Mouse (Mus musculus) thymus, adult 18-20 months (tissue): ENCODE measurements around the gene Tnks2.

Source experiments
- DNase-seq, 2 experiments: peaks; one replicate each; pipeline ENCODE4 v3.0.0; 2022; ENCODE audit warnings: mixed read lengths in 2 of 2

Gene Tnks2

GRCm38 (mm10) chr19:36897778-36898177 is 63.7 kb downstream of the Tnks2 start:
- DNase-seq = no peak

GRCm38 (mm10) chr19:36903377-36903776 is 69.3 kb downstream of the Tnks2 start:
- DNase-seq = no peak

- no peak for DNase-seq
Measured at GRCm38 (mm10) chr19:36904211-36905007, 70.4 kb downstream of the Tnks2 start.

- no peak for DNase-seq
Measured at GRCm38 (mm10) chr19:36909150-36909549, 75.1 kb downstream of the Tnks2 start.

GRCm38 (mm10) chr19:36909676-36910292 is 75.8 kb downstream of the Tnks2 start:
- DNase-seq = peak in 1 of 2 experiments; percentile 28

- no peak for DNase-seq
Measured at GRCm38 (mm10) chr19:36910424-36911045, 76.5 kb downstream of the Tnks2 start.

- no peak for DNase-seq
Measured at GRCm38 (mm10) chr19:36913064-36913463, 79.0 kb downstream of the Tnks2 start.

- no peak for DNase-seq
Measured at GRCm38 (mm10) chr19:36916206-36916605, 82.2 kb downstream of the Tnks2 start.

GRCm38 (mm10) chr19:36916876-36917389 is 82.9 kb downstream of the Tnks2 start:
- no peak for DNase-seq

GRCm38 (mm10) chr19:36918441-36919301 is 84.6 kb downstream of the Tnks2 start:
- DNase-seq = peak; percentile 22 to 59

- no peak for DNase-seq
Measured at GRCm38 (mm10) chr19:36919466-36919865, 85.4 kb downstream of the Tnks2 start, which contains the start of gene Fgfbp3. Gene Fgfbp3 (minus strand): TSS chr19:36919615.

GRCm38 (mm10) chr19:36922015-36922414 is 88.0 kb downstream of the Tnks2 start:
- DNase-seq = no peak

- no peak for DNase-seq
Measured at GRCm38 (mm10) chr19:36922936-36923335, 88.9 kb downstream of the Tnks2 start.

GRCm38 (mm10) chr19:36925671-36926552 is 91.9 kb downstream of the Tnks2 start, which contains the start of gene Btaf1:
Gene Btaf1 (plus strand): TSS chr19:36926079.
- DNase-seq = peak; percentile 72 to 84

GRCm38 (mm10) chr19:36926553-36927236 is 92.7 kb downstream of the Tnks2 start:
- DNase-seq = no peak

GRCm38 (mm10) chr19:36927800-36928361 is 93.8 kb downstream of the Tnks2 start:
- no peak for DNase-seq

- DNase-seq = no peak
Measured at GRCm38 (mm10) chr19:36929816-36930215, 95.8 kb downstream of the Tnks2 start.

- no peak for DNase-seq
Measured at GRCm38 (mm10) chr19:36932097-36932496, 98.1 kb downstream of the Tnks2 start.

- no peak for DNase-seq
Measured at GRCm38 (mm10) chr19:36932613-36933012, 98.6 kb downstream of the Tnks2 start.

GRCm38 (mm10) chr19:36936285-36936684 is 102.3 kb downstream of the Tnks2 start:
- DNase-seq = no peak
